Mouse (Mus musculus): ENCODE data around the gene Gm13212. TPM values are rescaled to one million over a fixed set of nuclear protein-coding genes. Genes with fewer than 3 reads are reported as not detected.
A peak's percentile ranks its signal among the peaks of the same experiment; 100 is the strongest.
"Not testable (repeated sequence)": the region's sequence is repeated elsewhere in the genome, so short reads cannot be mapped to it uniquely, and the experiment has no call there.

The Gm13212 gene
- polyA plus RNA-seq, 1 experiment from 2014 or later, result 0.56 TPM

DNA sequence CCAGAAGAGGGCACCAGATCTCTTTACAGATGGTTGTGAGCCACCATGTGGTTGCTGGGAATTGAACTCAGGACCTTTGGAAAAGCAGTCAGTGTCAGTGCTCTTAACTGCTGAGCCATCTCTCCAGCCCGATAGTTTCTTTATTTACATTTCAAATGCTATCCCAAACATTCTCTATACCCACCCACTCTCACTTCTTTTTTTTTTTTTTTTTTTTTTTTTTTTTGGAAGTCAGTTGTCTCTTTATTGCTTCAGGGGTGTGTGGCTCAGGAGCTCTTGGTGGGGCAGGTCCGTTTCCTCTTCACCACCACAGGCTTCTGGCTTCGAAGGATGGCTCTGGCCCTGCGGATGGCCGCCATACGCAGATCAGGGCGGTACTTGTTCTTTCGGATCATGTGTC is 8.3 kb upstream of the Gm13212 start:
- peaks cover 11% of the 10 kb centered on the region; the same call in 1 of the 2 replicates for H3K9me3 ChIP-seq (ENCODE audit: control insufficient read depth, low read length)
- DNase-seq (ENCODE audit: low spot score, missing footprints); H3K36me3 ChIP-seq (ENCODE audit: control insufficient read depth, insufficient read depth, low read length); H3K4me3 ChIP-seq (ENCODE audit: low read depth, low read length); ATAC-seq (ENCODE audit: low FRiP score); H3K4me2 ChIP-seq; H3K27ac ChIP-seq (ENCODE audit: low read depth, low read length); H3K4me1 ChIP-seq (ENCODE audit: control insufficient read depth, insufficient read depth, low read length); H3K27me3 ChIP-seq (ENCODE audit: control insufficient read depth, insufficient read depth, low read length); H3K9ac ChIP-seq (ENCODE audit: low read length): not testable (repeated sequence)
- WGBS, result 90% methylated on average over 8 of the region's 8 CpGs

DNA sequence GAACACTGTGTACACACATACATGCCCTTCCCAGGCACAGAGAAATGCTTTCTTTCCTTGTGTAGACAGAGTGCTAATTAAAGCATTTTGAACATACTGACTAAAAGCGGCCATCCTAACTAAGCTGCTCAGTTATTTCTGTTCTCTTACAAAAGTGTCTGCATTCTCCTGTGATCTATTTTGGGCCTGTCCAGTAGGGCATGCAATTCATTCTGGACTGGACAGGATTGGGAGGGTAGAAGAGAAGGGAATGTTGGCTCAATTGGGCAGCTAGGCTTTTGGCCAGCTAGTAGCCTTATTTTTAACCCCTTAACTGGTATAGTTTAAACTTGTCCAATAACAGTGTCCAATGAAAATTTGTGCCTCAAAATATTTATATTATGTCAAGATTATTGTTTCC is 4.6 kb upstream of the Gm13212 start:
- not testable (repeated sequence) for H3K4me3 ChIP-seq (ENCODE audit: low read depth, low read length); H3K36me3 ChIP-seq (ENCODE audit: control insufficient read depth, insufficient read depth, low read length); H3K27me3 ChIP-seq (ENCODE audit: control insufficient read depth, insufficient read depth, low read length); H3K9ac ChIP-seq (ENCODE audit: low read length); DNase-seq (ENCODE audit: low spot score, missing footprints); ATAC-seq (ENCODE audit: low FRiP score); H3K27ac ChIP-seq (ENCODE audit: low read depth, low read length); H3K4me1 ChIP-seq (ENCODE audit: control insufficient read depth, insufficient read depth, low read length); H3K9me3 ChIP-seq (ENCODE audit: control insufficient read depth, low read length); H3K4me2 ChIP-seq
- 100% methylated on average over 1 of the region's 1 CpGs for WGBS

DNA sequence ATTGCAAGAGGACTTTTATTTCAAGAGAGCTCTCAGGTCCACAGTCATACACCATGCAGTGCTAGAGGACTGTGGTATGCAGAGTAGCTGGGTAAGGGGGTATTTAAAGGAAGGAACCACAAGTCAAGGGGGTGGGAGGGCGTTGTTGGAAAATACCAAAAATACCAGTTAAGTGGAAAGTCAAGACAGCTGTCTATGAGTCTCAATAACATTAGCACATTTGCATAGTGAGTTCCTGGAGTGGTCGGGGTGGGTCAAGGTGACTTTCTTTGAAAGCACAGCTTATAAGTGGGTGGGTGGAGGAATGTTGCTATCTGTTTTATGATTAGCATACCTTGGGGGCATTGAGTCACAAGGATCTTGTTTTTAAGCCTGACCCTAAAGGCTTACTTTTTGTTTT is 1.1 kb downstream of the Gm13212 start:
- H3K36me3 ChIP-seq (ENCODE audit: control insufficient read depth, insufficient read depth, low read length); H3K4me3 ChIP-seq (ENCODE audit: low read depth, low read length); H3K27me3 ChIP-seq (ENCODE audit: control insufficient read depth, insufficient read depth, low read length); H3K4me1 ChIP-seq (ENCODE audit: control insufficient read depth, insufficient read depth, low read length); H3K9ac ChIP-seq (ENCODE audit: low read length); H3K27ac ChIP-seq (ENCODE audit: low read depth, low read length); H3K4me2 ChIP-seq; DNase-seq (ENCODE audit: low spot score, missing footprints); ATAC-seq (ENCODE audit: low FRiP score); H3K9me3 ChIP-seq (ENCODE audit: control insufficient read depth, low read length): not testable (repeated sequence)
- WGBS, result 81% methylated on average over 2 of the region's 2 CpGs

DNA sequence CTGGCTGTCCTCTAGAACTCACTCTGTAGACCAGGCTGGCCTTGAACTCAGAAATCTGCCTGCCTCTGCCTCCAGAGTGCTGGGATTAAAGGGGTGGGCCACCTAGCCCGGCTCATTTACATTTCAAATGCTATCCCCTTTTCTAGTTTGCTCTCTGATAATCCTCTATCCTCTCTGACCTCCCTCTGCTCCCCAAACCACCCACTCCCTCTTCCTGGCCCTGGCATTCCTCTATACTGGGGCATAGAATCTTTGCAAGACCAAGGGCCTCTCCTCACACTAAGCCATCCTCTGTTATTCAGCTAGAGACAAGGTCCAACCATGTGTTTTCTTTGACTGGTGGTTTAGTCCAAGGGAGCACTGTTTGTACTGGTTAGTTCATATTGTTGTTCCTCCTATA is 9.2 kb downstream of the Gm13212 start:
- H3K9me3 ChIP-seq (ENCODE audit: control insufficient read depth, low read length), result not testable (repeated sequence)
- 76% methylated on average over 1 of the region's 1 CpGs for WGBS
- ATAC-seq (ENCODE audit: low FRiP score), result 0 out of 2 replicates have a peak, but pooled peaks have one; percentile 38

DNA sequence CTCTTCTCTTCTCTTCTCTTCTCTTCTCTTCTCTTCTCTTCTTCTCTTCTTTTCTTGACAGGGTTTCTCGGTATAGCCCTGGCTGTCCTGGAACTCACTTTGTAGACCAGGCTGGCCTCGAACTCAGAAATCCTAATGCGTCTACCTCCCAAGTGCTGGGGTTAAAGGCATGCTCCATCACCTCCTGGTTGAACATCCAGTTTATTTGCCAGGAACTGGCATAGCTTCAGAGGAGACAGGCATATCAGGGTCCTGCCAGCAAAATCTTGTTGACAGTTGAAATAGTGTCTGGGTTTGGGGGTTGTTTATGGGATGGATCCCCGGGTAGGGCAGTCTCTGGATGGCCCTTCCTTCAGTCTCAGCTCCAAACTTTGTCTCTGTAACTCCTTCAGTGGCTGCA is 9.8 kb downstream of the Gm13212 start:
- not testable (repeated sequence) for H3K9me3 ChIP-seq (ENCODE audit: control insufficient read depth, low read length); H3K36me3 ChIP-seq (ENCODE audit: control insufficient read depth, insufficient read depth, low read length); H3K27me3 ChIP-seq (ENCODE audit: control insufficient read depth, insufficient read depth, low read length); DNase-seq (ENCODE audit: low spot score, missing footprints); H3K9ac ChIP-seq (ENCODE audit: low read length); H3K4me3 ChIP-seq (ENCODE audit: low read depth, low read length); H3K4me1 ChIP-seq (ENCODE audit: control insufficient read depth, insufficient read depth, low read length); H3K4me2 ChIP-seq; H3K27ac ChIP-seq (ENCODE audit: low read depth, low read length); ATAC-seq (ENCODE audit: low FRiP score)
- 87% methylated on average over 4 of the region's 4 CpGs for WGBS

More for the DNA sequence above, 9.2 kb downstream of the Gm13212 start:
- not testable (repeated sequence) for H3K36me3 ChIP-seq (ENCODE audit: control insufficient read depth, insufficient read depth, low read length); H3K27me3 ChIP-seq (ENCODE audit: control insufficient read depth, insufficient read depth, low read length); H3K4me1 ChIP-seq (ENCODE audit: control insufficient read depth, insufficient read depth, low read length); DNase-seq (ENCODE audit: low spot score, missing footprints); H3K4me3 ChIP-seq (ENCODE audit: low read depth, low read length); H3K4me2 ChIP-seq; H3K9ac ChIP-seq (ENCODE audit: low read length); H3K27ac ChIP-seq (ENCODE audit: low read depth, low read length)

DNA sequence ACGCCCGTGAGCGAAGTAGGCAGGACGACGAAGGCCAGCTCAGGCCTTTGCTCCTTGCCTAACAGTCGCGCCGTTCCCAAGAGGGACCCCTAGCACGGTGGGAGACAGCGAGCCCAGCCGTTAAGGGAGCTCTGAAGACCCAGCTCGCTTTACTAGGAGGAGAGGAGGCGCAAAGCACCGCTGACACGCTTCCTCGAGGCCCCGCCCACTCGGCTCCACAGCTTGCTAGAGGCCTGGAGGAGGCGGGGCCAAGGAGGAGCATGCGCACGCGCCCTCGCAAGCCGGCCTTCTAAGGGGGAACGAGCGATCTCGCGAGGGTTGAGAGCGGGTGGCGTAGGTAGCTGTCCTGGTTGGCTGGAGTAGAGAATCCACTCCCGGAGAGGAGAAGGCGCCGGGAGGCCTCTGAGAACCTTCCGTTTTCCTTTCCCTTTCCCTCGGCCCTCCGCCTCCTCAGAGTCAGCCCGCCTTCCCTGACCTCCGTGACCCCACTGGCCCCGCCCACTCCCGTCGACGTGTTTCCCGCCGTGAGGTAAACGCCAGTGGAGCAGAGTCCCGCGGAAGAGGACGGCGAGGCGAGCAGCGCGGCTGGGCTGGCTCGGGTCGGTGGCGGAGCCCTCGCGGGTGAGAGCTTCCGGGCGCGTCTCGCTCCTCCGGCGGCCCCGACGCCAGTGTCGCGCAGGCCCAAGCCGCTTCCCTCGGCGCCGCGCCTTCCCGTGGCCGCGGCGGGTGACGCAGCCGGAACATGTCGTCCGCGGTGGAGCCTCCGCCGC is 55.6 kb downstream of the Gm13212 start:
- not testable (repeated sequence) for H3K27ac ChIP-seq (ENCODE audit: low read depth, low read length); H3K9me3 ChIP-seq (ENCODE audit: control insufficient read depth, low read length); H3K9ac ChIP-seq (ENCODE audit: low read length); H3K4me1 ChIP-seq (ENCODE audit: control insufficient read depth, insufficient read depth, low read length); H3K4me2 ChIP-seq; H3K36me3 ChIP-seq (ENCODE audit: control insufficient read depth, insufficient read depth, low read length); H3K4me3 ChIP-seq (ENCODE audit: low read depth, low read length); H3K27me3 ChIP-seq (ENCODE audit: control insufficient read depth, insufficient read depth, low read length); ATAC-seq (ENCODE audit: low FRiP score)
- 23% methylated on average over 75 of the region's 83 CpGs for WGBS
- DNase-seq (ENCODE audit: low spot score, missing footprints), result peak; percentile 66

DNA sequence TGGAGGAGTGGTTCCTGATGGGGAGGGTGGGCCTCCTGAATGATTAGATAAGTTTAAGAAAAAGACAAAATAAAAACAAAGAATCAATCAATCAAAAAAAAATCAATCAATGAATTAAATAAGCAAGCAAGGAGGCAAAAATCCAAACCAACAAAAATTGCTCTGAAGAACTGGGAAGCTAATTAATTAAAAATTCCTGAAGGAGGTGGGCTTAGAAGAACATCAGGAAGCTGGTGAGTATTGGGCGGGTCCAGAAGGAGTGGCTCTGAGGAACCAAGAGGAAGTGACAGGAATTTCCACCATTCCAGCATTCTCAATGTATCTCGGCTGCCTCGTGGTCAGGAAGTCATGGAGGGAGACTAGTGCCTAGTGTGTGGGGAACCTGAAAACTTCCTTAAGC is 85.4 kb downstream of the Gm13212 start, which contains the start of gene Zfp980:
TSS of gene Zfp980 (plus strand) at position 301 of the 400 bp plus-strand sequence.
- WGBS, result 83% methylated on average over 3 of the region's 3 CpGs
- H3K36me3 ChIP-seq (ENCODE audit: control insufficient read depth, insufficient read depth, low read length); DNase-seq (ENCODE audit: low spot score, missing footprints); H3K4me3 ChIP-seq (ENCODE audit: low read depth, low read length); H3K9me3 ChIP-seq (ENCODE audit: control insufficient read depth, low read length); H3K27me3 ChIP-seq (ENCODE audit: control insufficient read depth, insufficient read depth, low read length); H3K27ac ChIP-seq (ENCODE audit: low read depth, low read length); H3K4me1 ChIP-seq (ENCODE audit: control insufficient read depth, insufficient read depth, low read length); ATAC-seq (ENCODE audit: low FRiP score); H3K4me2 ChIP-seq; H3K9ac ChIP-seq (ENCODE audit: low read length): not testable (repeated sequence)

DNA sequence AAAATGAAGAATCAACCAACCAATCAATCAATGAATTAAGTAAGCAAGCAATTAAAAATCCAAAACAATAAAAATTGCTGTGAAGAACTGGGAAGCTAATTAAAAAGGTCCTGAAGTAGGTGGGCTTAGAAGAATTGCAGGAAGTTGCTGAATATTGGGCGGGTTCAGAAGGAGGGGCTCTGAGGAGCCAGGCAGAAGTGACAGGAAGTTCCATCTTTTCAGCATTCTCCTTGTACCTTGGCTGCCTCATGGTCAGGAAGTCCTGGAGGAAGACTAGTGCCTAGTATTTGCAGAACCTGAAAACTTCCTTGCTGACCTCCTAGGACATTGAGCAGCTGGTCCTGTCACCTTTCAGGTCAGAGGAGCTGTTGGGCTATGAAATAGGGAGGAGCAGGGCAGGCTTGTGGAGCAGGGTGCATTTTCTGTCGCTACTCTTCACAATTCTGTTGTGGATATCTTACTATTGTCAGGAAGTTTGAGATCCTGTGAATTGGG is 89.4 kb downstream of the Gm13212 start:
- not testable (repeated sequence) for ATAC-seq (ENCODE audit: low FRiP score); H3K27ac ChIP-seq (ENCODE audit: low read depth, low read length); H3K4me2 ChIP-seq; H3K27me3 ChIP-seq (ENCODE audit: control insufficient read depth, insufficient read depth, low read length); H3K4me1 ChIP-seq (ENCODE audit: control insufficient read depth, insufficient read depth, low read length); H3K36me3 ChIP-seq (ENCODE audit: control insufficient read depth, insufficient read depth, low read length); H3K9me3 ChIP-seq (ENCODE audit: control insufficient read depth, low read length); H3K9ac ChIP-seq (ENCODE audit: low read length); H3K4me3 ChIP-seq (ENCODE audit: low read depth, low read length)
- DNase-seq (ENCODE audit: low spot score, missing footprints), result peak; percentile 47
- 65% methylated on average over 2 of the region's 2 CpGs for WGBS
